Mouse (Mus musculus): ENCODE measurements around the gene C1ql2. TPM values are rescaled to one million over a fixed set of nuclear protein-coding genes. Genes with fewer than 3 reads are reported as not detected.

Gene C1ql2
- polyA plus RNA-seq, 1 experiment from 2014 or later, result 7.2 TPM

DNA sequence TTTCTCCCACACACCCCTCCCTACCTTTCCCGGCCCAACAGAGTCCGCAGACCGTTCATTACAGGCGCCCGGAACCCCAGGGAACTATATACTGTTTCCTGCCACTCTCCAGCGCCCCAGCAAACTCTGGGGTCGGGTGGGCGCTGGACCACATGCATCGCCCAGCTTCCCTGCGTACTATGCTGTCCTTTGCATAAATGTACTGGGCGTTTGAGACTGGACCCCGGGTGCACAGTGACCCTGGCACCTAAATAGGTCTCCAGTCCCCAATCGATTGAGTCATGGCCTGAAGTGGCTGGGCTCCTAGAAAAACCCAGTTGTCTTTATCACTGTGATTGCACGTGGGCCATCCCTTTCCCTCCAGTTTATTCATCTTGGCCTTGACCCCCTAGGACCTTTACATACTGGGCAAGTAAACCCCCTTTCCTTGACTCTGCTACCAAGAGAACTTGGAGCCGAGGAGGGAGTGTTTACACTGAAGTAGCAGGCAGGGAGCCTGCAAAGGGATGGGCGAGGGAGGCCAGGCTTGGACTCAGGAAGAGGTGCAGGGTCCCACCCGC lies 1.5 kb downstream of the C1ql2 start:
- no peaks in the 10 kb centered on the region for H3K9me3 ChIP-seq
- peak overlapping the region; percentile 41 for H3K4me3 ChIP-seq
- H3K4me2 ChIP-seq, result peak overlapping the region; percentile 62
- peaks cover 84% of the 10 kb centered on the region for H3K27me3 ChIP-seq
- no peak overlapping the region for H3K9ac ChIP-seq
- WGBS, result 5% methylated on average over 17 of the region's 17 CpGs
- H3K27ac ChIP-seq (replicated peaks), result no peak overlapping the region
- no peak for ATAC-seq (ENCODE audit: low FRiP score, low read depth)
- no peaks in the 10 kb centered on the region for H3K36me3 ChIP-seq
- peaks cover 29% of the 10 kb centered on the region for H3K4me1 ChIP-seq (replicated peaks)

DNA sequence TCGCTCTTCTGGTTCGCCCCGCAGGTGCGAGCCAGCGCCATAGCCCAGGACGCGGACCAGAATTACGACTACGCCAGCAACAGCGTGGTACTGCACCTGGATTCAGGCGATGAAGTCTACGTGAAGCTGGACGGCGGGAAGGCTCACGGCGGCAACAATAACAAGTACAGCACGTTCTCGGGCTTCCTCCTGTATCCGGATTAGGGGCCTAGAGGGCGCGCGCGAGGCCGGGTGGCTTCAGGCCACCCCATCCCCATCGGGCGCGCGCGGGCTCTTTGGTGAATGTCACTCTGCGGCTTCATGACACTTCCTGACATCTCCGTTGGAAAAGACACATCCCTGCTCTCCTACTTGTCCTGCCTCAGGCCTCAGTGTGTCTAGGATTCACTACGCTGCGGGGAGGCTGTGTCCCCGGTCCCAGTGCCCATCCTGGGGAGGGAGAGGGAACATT lies 2.0 kb downstream of the C1ql2 start:
- H3K4me1 ChIP-seq (replicated peaks), result peaks cover 29% of the 10 kb centered on the region
- H3K4me2 ChIP-seq, result peak overlapping the region; percentile 62
- no peaks in the 10 kb centered on the region for H3K36me3 ChIP-seq
- no peaks in the 10 kb centered on the region for H3K9me3 ChIP-seq
- ATAC-seq (ENCODE audit: low FRiP score, low read depth), result peak; percentile 57
- H3K27ac ChIP-seq (replicated peaks), result no peak overlapping the region
- H3K4me3 ChIP-seq, result peak overlapping the region; percentile 41
- no peak overlapping the region for H3K9ac ChIP-seq
- WGBS, result under 1% methylated on average over 34 of the region's 34 CpGs
- peaks cover 81% of the 10 kb centered on the region for H3K27me3 ChIP-seq

DNA sequence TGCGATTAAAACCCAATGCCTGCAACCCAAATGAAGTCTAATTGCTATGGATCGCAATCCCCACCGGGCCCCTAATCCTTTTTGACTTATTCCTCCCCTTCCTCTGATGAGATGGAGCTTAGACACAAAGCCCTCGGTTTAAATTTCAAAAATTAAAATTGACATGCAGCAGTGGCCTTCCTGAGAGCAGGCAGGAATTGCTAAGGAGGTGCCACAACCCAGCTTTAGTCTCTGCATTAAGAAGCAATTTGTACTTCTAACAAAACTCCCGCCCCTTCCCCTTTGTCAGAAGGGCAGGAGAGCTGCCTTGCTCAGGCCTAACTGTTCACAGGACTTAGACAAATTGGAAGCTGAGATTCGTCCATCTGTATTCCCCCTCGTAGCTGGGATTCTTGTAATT lies 4.6 kb downstream of the C1ql2 start:
- WGBS, result 23% methylated on average over 7 of the region's 7 CpGs
- Histone ChIP-seq H3K27me3 (peaks cover 55% of the 10 kb centered on the region), H3K4me2 (no peak overlapping the region), H3K36me3 (no peaks in the 10 kb centered on the region), H3K4me1 (replicated peaks) (peaks cover 28% of the 10 kb centered on the region), H3K4me3 (no peak overlapping the region), H3K9me3 (no peaks in the 10 kb centered on the region), H3K9ac (no peak overlapping the region), H3K27ac (replicated peaks) (no peak overlapping the region)
- ATAC-seq (ENCODE audit: low FRiP score, low read depth), result no peak

DNA sequence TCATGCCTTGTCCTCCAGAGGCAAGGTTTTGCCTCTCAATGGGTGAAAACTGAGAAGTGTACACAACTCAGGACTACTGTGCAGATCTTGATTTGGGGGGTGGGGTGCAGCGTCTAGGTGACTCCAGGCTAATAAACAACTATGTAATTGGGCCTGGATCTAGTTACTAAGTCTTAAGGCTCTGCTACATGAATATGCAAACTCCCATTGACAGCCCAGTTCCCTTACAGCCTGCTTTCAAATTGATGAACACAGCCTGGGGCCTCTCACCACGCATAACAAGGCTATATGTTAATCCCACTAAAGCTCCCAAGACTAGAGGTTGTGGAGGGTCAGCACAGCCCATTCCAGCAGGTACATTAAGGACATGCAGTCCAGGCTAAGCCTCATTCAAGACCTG lies 14.0 kb downstream of the C1ql2 start:
- Histone ChIP-seq H3K27me3 (no peaks in the 10 kb centered on the region; the same call in 1 of the 2 replicates), H3K4me2 (no peak overlapping the region), H3K27ac (replicated peaks) (no peak overlapping the region), H3K4me1 (replicated peaks) (peaks cover 4% of the 10 kb centered on the region), H3K9me3 (no peaks in the 10 kb centered on the region), H3K36me3 (no peaks in the 10 kb centered on the region), H3K4me3 (no peak overlapping the region), H3K9ac (no peak overlapping the region)
- WGBS, result 20% methylated on average over 2 of the region's 2 CpGs
- no peak for ATAC-seq (ENCODE audit: low FRiP score, low read depth)

DNA sequence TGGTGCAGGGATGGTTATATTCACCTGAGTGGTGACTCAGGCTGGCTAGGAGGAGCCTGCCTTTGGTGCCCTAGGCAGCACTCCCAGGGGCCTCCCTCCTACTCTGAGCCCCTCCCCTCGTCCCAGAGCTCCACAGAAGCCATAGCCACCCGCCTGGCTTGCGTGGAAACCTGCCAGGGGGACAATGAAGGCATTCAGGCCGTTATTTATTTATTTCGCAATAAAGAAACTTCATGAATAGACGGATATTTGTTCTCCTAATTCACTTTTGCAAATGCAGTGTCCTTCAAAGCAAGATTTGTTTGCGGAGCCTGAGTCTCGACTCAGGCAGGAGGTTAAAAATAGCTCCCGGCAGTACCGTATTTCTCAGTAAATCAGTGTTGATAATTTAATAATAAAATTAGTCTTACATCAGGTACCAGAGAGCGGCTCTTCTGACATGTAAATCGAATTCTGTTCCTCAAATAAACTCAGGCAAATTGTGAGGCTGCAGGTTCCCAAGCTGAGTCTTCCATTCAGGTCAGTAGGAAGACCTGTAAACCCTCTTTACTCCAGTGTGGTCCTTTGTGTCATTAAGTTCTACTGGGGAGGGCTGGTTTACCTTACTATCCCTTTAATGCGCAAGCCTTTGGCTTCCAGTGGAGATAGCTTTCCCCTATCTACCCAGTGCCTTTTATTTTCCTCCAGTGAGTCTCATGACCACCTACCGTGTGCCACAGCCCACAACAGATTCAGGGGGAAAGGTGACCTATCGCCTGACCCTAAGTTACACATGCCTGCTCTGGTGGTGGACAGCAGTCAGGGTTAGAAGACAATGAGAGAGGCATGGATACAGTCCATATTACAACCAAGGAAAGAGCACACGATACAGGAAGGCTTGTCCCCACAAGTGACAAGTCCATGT lies 17.2 kb downstream of the C1ql2 start:
- ATAC-seq (ENCODE audit: low FRiP score, low read depth), result peak; percentile 80
- Histone ChIP-seq H3K27me3 (no peaks in the 10 kb centered on the region; the same call in 1 of the 2 replicates), H3K4me3 (no peak overlapping the region), H3K4me2 (0 out of 2 replicates have a peak overlapping the region, but pooled peaks have one; percentile 5), H3K9me3 (no peaks in the 10 kb centered on the region), H3K36me3 (no peaks in the 10 kb centered on the region), H3K9ac (no peak overlapping the region), H3K4me1 (replicated peaks) (peaks cover 4% of the 10 kb centered on the region), H3K27ac (replicated peaks) (no peak overlapping the region)
- WGBS, result 8% methylated on average over 16 of the region's 16 CpGs

DNA sequence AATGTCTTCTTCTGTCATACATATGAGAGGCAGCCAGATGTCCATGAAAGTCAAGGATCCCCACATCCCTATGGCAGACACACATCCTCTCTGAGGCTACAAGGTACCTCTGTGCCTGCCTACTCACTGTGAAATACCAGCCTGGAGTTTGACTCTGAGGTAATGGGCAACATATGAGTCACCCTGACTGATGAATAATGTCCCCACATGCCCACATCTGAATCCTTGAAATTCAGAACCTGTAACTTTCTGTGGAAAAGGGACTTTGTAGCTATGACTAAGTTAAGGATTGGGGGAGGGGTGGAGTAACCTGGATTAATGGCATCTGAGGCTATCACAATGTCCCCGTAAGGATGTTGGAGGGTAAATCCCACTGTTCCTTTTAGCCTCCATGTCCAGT lies 23.3 kb downstream of the C1ql2 start:
- Histone ChIP-seq H3K4me2 (no peak overlapping the region), H3K4me1 (replicated peaks) (no peaks in the 10 kb centered on the region), H3K9me3 (no peaks in the 10 kb centered on the region), H3K36me3 (no peaks in the 10 kb centered on the region), H3K4me3 (no peak overlapping the region), H3K27ac (replicated peaks) (no peak overlapping the region), H3K27me3 (no peaks in the 10 kb centered on the region), H3K9ac (no peak overlapping the region)
- no peak for ATAC-seq (ENCODE audit: low FRiP score, low read depth)
- 89% methylated on average over 1 of the region's 1 CpGs for WGBS

DNA sequence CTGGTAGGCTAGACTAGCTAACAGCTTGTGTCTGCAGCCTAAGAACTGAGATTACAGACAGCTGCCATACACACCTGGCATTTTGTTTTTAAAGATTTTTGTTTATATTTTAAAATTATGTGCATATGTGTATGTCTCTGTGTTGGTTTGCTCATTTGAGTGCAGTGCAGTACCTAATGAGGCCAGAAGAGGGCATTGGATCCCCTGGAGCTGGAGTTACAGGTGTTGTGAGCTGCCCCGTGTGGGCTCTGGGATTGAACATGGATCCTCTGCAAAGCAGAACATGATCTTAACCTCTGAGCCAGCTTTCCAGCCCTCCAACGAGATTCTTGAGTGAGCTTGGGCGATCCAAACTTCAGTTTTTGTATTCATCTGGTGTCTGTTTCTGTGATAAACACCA lies 27.8 kb downstream of the C1ql2 start:
- Histone ChIP-seq H3K27me3 (no peaks in the 10 kb centered on the region), H3K27ac (replicated peaks) (no peak overlapping the region), H3K36me3 (no peaks in the 10 kb centered on the region), H3K4me1 (replicated peaks) (no peaks in the 10 kb centered on the region), H3K4me3 (no peak overlapping the region), H3K9ac (no peak overlapping the region), H3K4me2 (no peak overlapping the region), H3K9me3 (no peaks in the 10 kb centered on the region)
- WGBS, result 73% methylated on average over 3 of the region's 3 CpGs
- ATAC-seq (ENCODE audit: low FRiP score, low read depth), result no peak

DNA sequence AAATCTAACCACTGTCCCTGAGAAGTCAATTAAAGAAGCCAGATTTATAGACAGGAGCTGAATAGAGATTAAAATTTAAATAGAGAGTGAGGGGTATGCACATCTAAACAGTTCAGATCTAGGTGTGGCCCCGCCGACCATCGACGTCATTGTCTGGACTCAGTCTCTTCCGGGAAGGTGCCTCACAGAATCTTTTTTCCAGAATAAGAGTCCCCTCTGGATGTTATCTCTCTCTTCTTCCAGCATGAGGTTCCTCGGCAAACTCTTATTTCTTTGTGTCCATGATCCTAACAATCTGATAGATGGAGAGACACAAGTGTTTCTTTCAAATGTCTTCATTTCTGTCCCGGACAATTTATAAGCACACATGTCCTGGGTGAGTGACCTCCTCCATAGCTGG lies 33.7 kb downstream of the C1ql2 start:
- Histone ChIP-seq H3K4me2 (no peak overlapping the region), H3K9me3 (no peaks in the 10 kb centered on the region), H3K27me3 (no peaks in the 10 kb centered on the region), H3K36me3 (no peaks in the 10 kb centered on the region), H3K9ac (no peak overlapping the region), H3K4me3 (no peak overlapping the region), H3K4me1 (replicated peaks) (no peaks in the 10 kb centered on the region), H3K27ac (replicated peaks) (no peak overlapping the region)
- ATAC-seq (ENCODE audit: low FRiP score, low read depth), result no peak
- 79% methylated on average over 7 of the region's 7 CpGs for WGBS

DNA sequence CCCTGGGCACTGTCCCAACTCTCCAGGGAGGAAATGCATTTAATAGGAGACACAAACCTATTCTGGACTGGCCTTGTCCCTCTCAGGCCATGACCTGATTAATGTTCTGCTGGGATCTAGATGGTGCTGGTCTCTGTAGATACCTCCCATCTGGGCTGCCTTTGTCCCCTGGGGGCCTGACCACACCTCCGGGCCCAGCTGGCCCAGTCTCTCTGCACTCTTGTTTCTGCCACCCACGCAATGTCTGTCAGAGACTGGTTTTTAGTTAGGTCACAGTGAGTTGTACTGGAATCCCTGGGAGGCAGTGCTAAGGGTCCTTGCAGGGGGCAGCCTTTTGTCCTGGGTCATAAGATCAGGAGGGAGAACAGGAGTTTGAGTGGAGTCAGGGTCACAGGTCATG lies 34.5 kb downstream of the C1ql2 start:
- Histone ChIP-seq H3K27me3 (no peaks in the 10 kb centered on the region), H3K9me3 (no peaks in the 10 kb centered on the region), H3K9ac (no peak overlapping the region), H3K4me2 (no peak overlapping the region), H3K4me1 (replicated peaks) (no peaks in the 10 kb centered on the region), H3K36me3 (no peaks in the 10 kb centered on the region), H3K4me3 (no peak overlapping the region), H3K27ac (replicated peaks) (no peak overlapping the region)
- WGBS, result 53% methylated on average over 2 of the region's 2 CpGs
- no peak for ATAC-seq (ENCODE audit: low FRiP score, low read depth)

DNA sequence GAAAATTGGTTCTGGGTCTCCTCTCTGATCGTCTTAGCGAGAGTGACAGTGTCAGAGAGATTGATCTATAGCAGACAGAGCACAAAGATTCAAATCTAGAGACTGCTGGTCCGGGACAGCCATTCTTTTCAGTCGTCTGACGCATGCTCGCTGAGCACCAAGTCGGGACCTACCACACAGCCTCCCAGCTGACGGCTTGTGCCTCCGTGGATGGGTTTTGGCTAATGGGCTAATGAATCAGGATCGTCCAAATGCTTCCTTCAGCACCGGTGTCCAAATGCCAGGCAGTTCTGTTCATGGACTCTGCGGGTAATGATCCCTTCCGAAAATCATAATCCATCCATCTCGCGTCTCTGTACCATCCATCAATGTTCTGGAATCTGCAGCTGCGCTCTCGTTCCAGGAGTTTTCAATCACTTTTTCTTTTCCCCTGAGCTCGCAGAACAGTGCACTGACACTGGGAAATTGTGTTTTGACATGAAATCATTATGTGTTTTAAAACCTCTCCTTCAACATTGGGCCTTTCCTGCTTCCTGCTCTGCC lies 44.7 kb downstream of the C1ql2 start:
- 61% methylated on average over 18 of the region's 18 CpGs for WGBS
- Histone ChIP-seq H3K4me3 (0 out of 2 replicates have a peak overlapping the region, but pooled peaks have one; percentile 3), H3K9me3 (no peaks in the 10 kb centered on the region), H3K4me1 (replicated peaks) (no peaks in the 10 kb centered on the region), H3K36me3 (no peaks in the 10 kb centered on the region), H3K27me3 (no peaks in the 10 kb centered on the region), H3K27ac (replicated peaks) (no peak overlapping the region), H3K9ac (no peak overlapping the region), H3K4me2 (peak overlapping the region; percentile 12)
- peak; percentile 65 for ATAC-seq (ENCODE audit: low FRiP score, low read depth)

DNA sequence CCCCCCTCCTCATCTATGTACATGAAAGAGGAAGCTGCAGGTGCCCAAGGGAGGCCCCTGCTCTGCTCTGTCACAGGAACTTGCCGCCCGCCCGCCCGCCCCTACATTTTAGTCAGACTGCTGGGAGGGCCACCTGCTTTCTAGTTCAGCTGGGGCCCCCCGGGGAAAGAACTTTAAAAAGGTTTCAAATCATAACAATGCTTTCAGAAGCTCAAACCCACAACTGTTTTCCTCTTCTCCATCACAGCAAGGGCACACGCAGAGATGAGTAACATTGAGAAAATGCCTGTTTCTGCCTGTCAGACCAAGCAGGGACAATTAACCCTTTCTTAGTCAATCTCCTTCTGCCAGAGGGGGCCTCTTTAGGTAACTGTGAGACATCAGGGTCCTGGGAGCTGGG lies 49.4 kb downstream of the C1ql2 start:
- H3K27me3 ChIP-seq, result no peaks in the 10 kb centered on the region
- no peaks in the 10 kb centered on the region for H3K4me1 ChIP-seq (replicated peaks)
- no peak for ATAC-seq (ENCODE audit: low FRiP score, low read depth)
- no peak overlapping the region for H3K4me3 ChIP-seq
- H3K27ac ChIP-seq (replicated peaks), result no peak overlapping the region
- H3K9ac ChIP-seq, result no peak overlapping the region
- WGBS, result 32% methylated on average over 6 of the region's 6 CpGs
- H3K36me3 ChIP-seq, result no peaks in the 10 kb centered on the region
- H3K4me2 ChIP-seq, result no peak overlapping the region
- no peaks in the 10 kb centered on the region for H3K9me3 ChIP-seq

DNA sequence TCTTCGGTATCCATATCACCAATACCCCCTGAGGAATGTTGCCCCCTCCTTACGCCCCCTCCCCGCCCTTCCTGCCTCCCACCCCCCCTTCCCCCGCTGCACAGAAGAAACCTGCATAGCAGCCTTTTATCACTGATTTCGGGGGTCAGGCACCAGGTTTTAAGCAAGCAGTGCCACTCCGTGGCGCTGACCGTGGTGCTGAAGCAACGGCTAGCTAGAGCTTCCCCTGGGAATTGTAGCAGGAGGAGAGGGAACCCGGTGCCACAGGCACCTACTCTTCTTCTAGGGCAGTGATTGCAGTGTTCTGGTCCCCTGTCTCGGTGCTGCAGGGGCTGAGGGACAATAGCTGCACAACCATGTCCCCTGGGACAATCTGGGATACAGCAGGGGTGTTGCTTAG lies 50.0 kb downstream of the C1ql2 start:
- H3K9me3 ChIP-seq, result no peaks in the 10 kb centered on the region
- 3% methylated on average over 11 of the region's 11 CpGs for WGBS
- no peaks in the 10 kb centered on the region for H3K27me3 ChIP-seq
- no peak overlapping the region for H3K4me3 ChIP-seq
- ATAC-seq (ENCODE audit: low FRiP score, low read depth), result no peak
- H3K9ac ChIP-seq, result no peak overlapping the region
- H3K4me1 ChIP-seq (replicated peaks), result no peaks in the 10 kb centered on the region
- no peaks in the 10 kb centered on the region for H3K36me3 ChIP-seq
- no peak overlapping the region for H3K27ac ChIP-seq (replicated peaks)
- no peak overlapping the region for H3K4me2 ChIP-seq
